Mouse (Mus musculus): ENCODE measurements around the gene Zfp994.
"Not testable (repeated sequence)": the region's sequence is repeated elsewhere in the genome, so short reads cannot be mapped to it uniquely, and the experiment has no call there.

DNA sequence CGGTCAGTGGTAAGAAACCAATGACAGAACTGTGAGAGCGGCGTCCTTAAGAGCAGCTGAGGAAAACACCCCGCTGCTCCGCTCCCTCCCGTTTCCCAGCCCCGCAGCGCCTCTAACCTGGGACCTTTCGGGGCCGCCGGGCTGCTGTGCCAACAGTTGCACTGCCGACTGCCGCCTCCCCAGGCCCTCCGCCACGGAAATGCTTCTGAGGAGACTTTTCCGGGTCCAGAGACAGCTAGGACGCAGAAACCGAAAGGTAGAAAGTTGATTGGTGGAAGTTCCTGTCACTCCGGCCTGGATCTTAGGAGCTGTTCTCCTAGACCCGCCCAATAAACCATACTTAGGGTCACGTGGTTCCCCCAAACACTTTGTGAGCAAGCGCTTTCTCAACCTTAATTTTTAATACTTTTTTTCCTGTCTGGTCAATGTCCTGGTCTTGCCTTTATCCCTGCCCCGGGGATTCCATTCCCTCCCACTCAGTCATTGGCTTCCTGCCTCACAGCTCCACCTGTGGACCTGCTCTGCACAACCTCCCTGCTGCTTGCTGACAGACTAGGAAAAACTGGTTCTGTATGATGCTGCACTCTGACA, at the start of gene Zfp994:
- peak; percentile 31 for TF ChIP-seq CTCF (IDR thresholded peaks at IDR 0.05; ENCODE audit: low read depth)
- not testable (repeated sequence) for TF ChIP-seq EP300 (IDR thresholded peaks at IDR 0.05; ENCODE audit: low read depth)
